Mouse (Mus musculus) kidney, embryonic 16.5 days (tissue): ENCODE measurements around the gene Olfml3. TPM values are rescaled to one million over a fixed set of nuclear protein-coding genes. Genes with fewer than 3 reads are reported as not detected.

Experiments used
- ATAC-seq: fragments of 200-750 bp; cut with Nextera tagmentation; 2 replicates; pipeline ENCODE4 v1.8.0; 2017; ENCODE audit warnings: moderate TSS enrichment; ENCODE audit not compliant: low FRiP score, low TSS enrichment
- H3K27ac ChIP-seq: fragments of 300-500 bp; sonication (generic); 2 replicates; pipeline ENCODE4 v1.5.1; 2014; ENCODE audit warnings: low read length
- H3K27me3 ChIP-seq: fragments of 300-500 bp; sonication (generic); 2 replicates; pipeline ENCODE4 v1.6.1; 2014; ENCODE audit warnings: low read length, control low read depth, mixed read lengths; ENCODE audit not compliant: insufficient read depth
- H3K36me3 ChIP-seq: fragments of 300-500 bp; sonication (generic); 2 replicates; pipeline ENCODE4 v1.6.1; 2014; ENCODE audit warnings: low read length, control low read depth, mixed read lengths; ENCODE audit not compliant: insufficient read depth
- H3K4me1 ChIP-seq: fragments of 300-500 bp; sonication (generic); 2 replicates; pipeline ENCODE4 v1.6.1; 2014; ENCODE audit warnings: low read length, control low read depth, mixed read lengths; ENCODE audit not compliant: insufficient read depth
- H3K4me2 ChIP-seq: fragments of 300-500 bp; sonication (generic); replicated peaks from 2 replicates; pipeline ENCODE4 v1.6.1; 2014; ENCODE audit warnings: low read depth, low read length
- H3K4me3 ChIP-seq: fragments of 300-500 bp; sonication (generic); 2 replicates; pipeline ENCODE4 v1.5.1; 2014; ENCODE audit warnings: mild to moderate bottlenecking, low read length
- H3K9ac ChIP-seq: fragments of 300-500 bp; sonication (generic); replicated peaks from 2 replicates; pipeline ENCODE4 v1.6.1; 2014; ENCODE audit warnings: low read length
- H3K9me3 ChIP-seq: fragments of 300-500 bp; sonication (generic); 2 replicates; pipeline ENCODE4 v1.6.1; 2016; ENCODE audit warnings: low read length, control low read depth
- WGBS: fragments of 180-500 bp; shearing (Covaris S2); extraction: QIAGEN DNeasy Blood & Tissue Kit; methylation state at CpG from one replicate; pipeline ENCODE4 v1.1.7; 2014; 5-methylcytosine and 5-hydroxymethylcytosine counted together
- polyA plus RNA-seq: library from polyadenylated mRNA; unstranded; fragments of >200 nt; fragmentation: Nextera tagmentation; extraction: Ambion mirVana; gene quantifications from 2 replicates; pipeline ENCODE4 v1.2.1, GENCODE M21; 2015

Olfml3 gene
- polyA plus RNA-seq, 1 experiment from 2014 or later = 63.8 TPM

- H3K27me3 ChIP-seq = no peaks in the 10 kb centered on the region
- no peak overlapping the region for H3K27ac ChIP-seq
- H3K9me3 ChIP-seq = no peaks in the 10 kb centered on the region
- peaks cover 17% of the 10 kb centered on the region; the same call in 1 of the 2 replicates for H3K4me1 ChIP-seq
- H3K9ac ChIP-seq = no peak overlapping the region
- H3K36me3 ChIP-seq = no peaks in the 10 kb centered on the region
- no peak overlapping the region for H3K4me3 ChIP-seq
- no peak overlapping the region for H3K4me2 ChIP-seq
- no peak for ATAC-seq
- WGBS = 82% methylated on average over 8 of the region's 8 CpGs
These were observed 22.9 kb downstream of the Olfml3 start for GRCm38 (mm10) chr3:103714942-103715341.

GRCm38 (mm10) chr3:103714236-103714875, 23.4 kb downstream of the Olfml3 start:
- Histone ChIP-seq H3K4me2 (no peak overlapping the region), H3K4me3 (no peak overlapping the region), H3K27me3 (no peaks in the 10 kb centered on the region), H3K9ac (no peak overlapping the region), H3K36me3 (no peaks in the 10 kb centered on the region), H3K27ac (no peak overlapping the region), H3K9me3 (no peaks in the 10 kb centered on the region), H3K4me1 (peaks cover 14% of the 10 kb centered on the region; the same call in 1 of the 2 replicates)
- 75% methylated on average over 7 of the region's 7 CpGs for WGBS
- no peak for ATAC-seq

GRCm38 (mm10) chr3:103712196-103712595, 25.6 kb downstream of the Olfml3 start:
- no peak for ATAC-seq
- Histone ChIP-seq H3K27ac (no peak overlapping the region), H3K4me2 (no peak overlapping the region), H3K9me3 (no peaks in the 10 kb centered on the region), H3K27me3 (no peaks in the 10 kb centered on the region), H3K36me3 (no peaks in the 10 kb centered on the region), H3K4me1 (0 out of 2 replicates have a peak, but pooled peaks cover 2% of the 10 kb centered on the region), H3K9ac (no peak overlapping the region), H3K4me3 (no peak overlapping the region)
- 94% methylated on average over 4 of the region's 4 CpGs for WGBS

DNA sequence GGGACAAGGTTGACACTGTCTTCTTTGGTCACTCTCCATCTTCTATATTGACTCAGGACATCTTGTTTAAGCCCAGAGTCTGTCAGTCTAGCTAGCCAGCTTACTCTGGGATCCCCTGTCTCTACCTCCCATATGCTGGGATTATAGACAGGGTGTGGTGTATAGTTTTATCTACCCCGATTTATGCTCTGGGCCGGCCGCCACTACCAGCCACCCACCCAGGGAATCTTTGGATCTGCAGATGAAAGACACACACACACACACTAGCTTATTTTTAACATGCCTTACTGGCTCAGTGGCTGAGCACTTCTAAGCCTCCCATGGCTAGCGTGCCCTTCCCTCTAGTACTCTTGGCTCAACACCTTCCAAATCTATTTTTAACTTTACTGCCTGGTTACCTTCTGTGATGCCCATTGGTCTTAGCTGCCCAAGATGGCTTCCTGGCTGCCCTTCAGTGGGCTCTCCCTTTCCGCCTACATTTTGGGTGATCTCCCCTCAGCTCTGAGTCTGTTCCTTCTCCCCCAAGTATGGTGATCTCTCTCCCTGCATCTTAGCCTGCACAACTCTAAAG, 28.2 kb downstream of the Olfml3 start:
- no peaks in the 10 kb centered on the region for H3K4me1 ChIP-seq
- WGBS = 93% methylated on average over 5 of the region's 5 CpGs
- H3K9ac ChIP-seq = no peak overlapping the region
- no peak overlapping the region for H3K4me2 ChIP-seq
- ATAC-seq = no peak
- no peaks in the 10 kb centered on the region for H3K36me3 ChIP-seq
- no peak overlapping the region for H3K27ac ChIP-seq
- H3K27me3 ChIP-seq = no peaks in the 10 kb centered on the region
- no peak overlapping the region for H3K4me3 ChIP-seq
- no peaks in the 10 kb centered on the region for H3K9me3 ChIP-seq

GRCm38 (mm10) chr3:103705426-103705825, 32.4 kb downstream of the Olfml3 start:
- Histone ChIP-seq H3K9ac (no peak overlapping the region), H3K9me3 (no peaks in the 10 kb centered on the region), H3K27ac (no peak overlapping the region), H3K36me3 (no peaks in the 10 kb centered on the region), H3K4me3 (no peak overlapping the region), H3K4me1 (no peaks in the 10 kb centered on the region), H3K27me3 (no peaks in the 10 kb centered on the region), H3K4me2 (no peak overlapping the region)
- ATAC-seq = no peak
- 75% methylated on average over 12 of the region's 12 CpGs for WGBS

- WGBS = 73% methylated on average over 6 of the region's 6 CpGs
- Histone ChIP-seq H3K4me2 (no peak overlapping the region), H3K27me3 (no peaks in the 10 kb centered on the region), H3K27ac (no peak overlapping the region), H3K9me3 (no peaks in the 10 kb centered on the region), H3K9ac (no peak overlapping the region), H3K4me3 (no peak overlapping the region), H3K36me3 (no peaks in the 10 kb centered on the region), H3K4me1 (no peaks in the 10 kb centered on the region)
- no peak for ATAC-seq
These were observed 33.1 kb downstream of the Olfml3 start for GRCm38 (mm10) chr3:103704661-103705060.

GRCm38 (mm10) chr3:103696388-103696925, 41.3 kb downstream of the Olfml3 start:
- Histone ChIP-seq H3K27ac (no peak overlapping the region), H3K9me3 (no peaks in the 10 kb centered on the region), H3K27me3 (no peaks in the 10 kb centered on the region), H3K9ac (no peak overlapping the region), H3K4me1 (no peaks in the 10 kb centered on the region), H3K4me3 (no peak overlapping the region), H3K4me2 (no peak overlapping the region), H3K36me3 (no peaks in the 10 kb centered on the region)
- no peak for ATAC-seq
- 80% methylated on average over 1 of the region's 1 CpGs for WGBS

DNA sequence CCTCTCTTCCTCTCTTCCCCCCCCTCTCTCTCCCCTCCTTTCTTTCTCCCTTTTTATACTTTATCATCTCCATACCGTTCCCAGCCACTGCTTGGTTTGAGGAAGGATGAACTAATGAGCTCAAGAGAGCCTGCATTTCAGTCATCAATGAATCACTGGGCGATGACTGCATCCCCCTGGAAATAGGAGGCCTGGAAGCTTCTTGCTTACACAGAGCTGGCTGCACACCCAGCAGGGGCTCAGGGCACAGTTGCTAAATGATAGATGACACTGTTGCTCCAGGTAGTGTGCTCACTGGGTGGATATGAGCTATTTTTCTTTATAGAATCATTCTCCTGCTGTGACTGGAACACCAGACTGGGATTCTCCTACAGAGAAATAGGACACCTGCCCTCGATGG, 42.2 kb downstream of the Olfml3 start:
- no peak overlapping the region for H3K27ac ChIP-seq
- H3K4me3 ChIP-seq = no peak overlapping the region
- H3K4me1 ChIP-seq = no peaks in the 10 kb centered on the region
- ATAC-seq = no peak
- no peaks in the 10 kb centered on the region for H3K36me3 ChIP-seq
- no peaks in the 10 kb centered on the region for H3K9me3 ChIP-seq
- no peak overlapping the region for H3K4me2 ChIP-seq
- 62% methylated on average over 3 of the region's 3 CpGs for WGBS
- no peak overlapping the region for H3K9ac ChIP-seq
- H3K27me3 ChIP-seq = no peaks in the 10 kb centered on the region

DNA sequence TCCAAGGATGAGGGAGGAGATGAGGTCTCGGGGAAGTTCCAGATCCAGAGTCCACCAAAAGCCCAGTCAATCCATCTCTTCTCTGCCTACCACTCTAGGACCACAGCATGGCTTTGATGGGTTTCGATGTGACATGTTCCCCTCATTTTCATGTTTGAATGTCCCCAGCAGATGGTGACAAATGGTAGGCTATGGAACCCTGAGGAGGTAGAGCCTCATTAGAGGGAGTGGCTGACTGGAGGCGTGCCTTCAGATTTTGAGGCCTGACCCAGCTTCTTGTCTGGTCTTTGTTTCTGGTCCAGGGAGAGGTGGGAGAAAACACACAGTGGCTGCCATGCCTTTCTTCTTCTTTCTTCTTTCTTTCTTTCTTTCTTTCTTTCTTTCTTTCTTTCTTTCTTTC, 47.3 kb downstream of the Olfml3 start:
- ATAC-seq = no peak
- H3K9ac ChIP-seq = no peak overlapping the region
- H3K9me3 ChIP-seq = no peaks in the 10 kb centered on the region
- H3K4me2 ChIP-seq = no peak overlapping the region
- H3K27ac ChIP-seq = no peak overlapping the region
- H3K4me3 ChIP-seq = no peak overlapping the region
- no peaks in the 10 kb centered on the region for H3K4me1 ChIP-seq
- no peaks in the 10 kb centered on the region for H3K27me3 ChIP-seq
- H3K36me3 ChIP-seq = no peaks in the 10 kb centered on the region
- 90% methylated on average over 3 of the region's 3 CpGs for WGBS

GRCm38 (mm10) chr3:103689043-103689442, 48.8 kb downstream of the Olfml3 start:
- H3K27ac ChIP-seq = no peak overlapping the region
- H3K4me1 ChIP-seq = no peaks in the 10 kb centered on the region
- H3K4me2 ChIP-seq = no peak overlapping the region
- H3K27me3 ChIP-seq = no peaks in the 10 kb centered on the region
- no peak for ATAC-seq
- H3K9ac ChIP-seq = no peak overlapping the region
- H3K9me3 ChIP-seq = no peaks in the 10 kb centered on the region
- no peaks in the 10 kb centered on the region for H3K36me3 ChIP-seq
- 76% methylated on average over 1 of the region's 1 CpGs for WGBS
- H3K4me3 ChIP-seq = no peak overlapping the region
